Mouse (Mus musculus) liver, embryonic 14.5 days (tissue): Measurements from ENCODE around the gene Mrpl43.

ENCODE experiments used
- CTCF ChIP-seq: IDR thresholded peaks from 2 replicates; pipeline ENCODE4 v1.5.1; 2016; ENCODE audit warnings: antibody characterized with exemption, low read depth, control low read depth
- EP300 ChIP-seq: IDR thresholded peaks from 2 replicates; pipeline ENCODE4 v1.6.1; 2016; ENCODE audit warnings: antibody characterized with exemption, low read depth

DNA sequence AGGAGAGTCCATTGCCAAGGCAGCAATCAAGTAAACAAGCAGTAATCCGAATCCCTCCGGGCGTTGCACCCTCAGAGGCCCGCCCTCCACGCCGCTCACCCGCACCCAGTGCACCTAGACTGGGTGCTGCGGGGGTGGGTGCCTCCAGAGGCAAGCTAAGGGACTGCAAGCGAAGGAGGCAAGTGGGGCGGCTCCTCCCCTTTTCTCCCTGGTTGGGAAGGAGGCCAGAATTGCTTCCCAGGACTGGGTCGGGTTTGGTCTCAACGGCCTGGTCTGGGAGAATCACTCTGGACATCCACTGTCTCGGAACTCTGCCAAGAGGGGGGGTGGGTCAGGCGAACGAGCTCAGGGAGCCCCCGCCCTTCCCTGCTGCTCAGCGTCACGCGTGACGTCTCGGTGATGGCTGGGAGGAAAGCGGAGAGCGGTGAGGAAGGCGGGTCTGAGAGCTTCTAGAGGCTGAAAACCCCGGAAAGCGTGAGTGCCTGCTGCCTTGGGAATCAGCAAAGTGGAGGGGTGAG, 41.2 kb upstream of the Mrpl43 start, which contains the start of gene Sfxn3:
- TF ChIP-seq EP300, result no peak
- peak; percentile 94 for TF ChIP-seq CTCF
